Mouse (Mus musculus): Measurements from ENCODE around the gene Soat1. TPM values are rescaled to one million over a fixed set of nuclear protein-coding genes. Genes with fewer than 3 reads are reported as not detected.

Soat1 gene
- polyA plus RNA-seq, 2 experiments, result 8.1 to 11.7 TPM

- Histone ChIP-seq H3K4me3 (ENCODE audit: insufficient read depth in 1 of 2, low read depth in 2 of 2, low read length in 2 of 2) (no peak overlapping the region), H3K27ac (no peak overlapping the region), H3K27me3 (ENCODE audit: control insufficient read depth, insufficient read depth, low read length) (no peaks in the 10 kb centered on the region; the same call in 1 of the 2 replicates), H3K36me3 (replicated peaks; ENCODE audit: control insufficient read depth, insufficient read depth, low read depth) (no peaks in the 10 kb centered on the region; the same call in 1 of the 2 replicates), H3K9me3 (ENCODE audit: control insufficient read depth, low read length) (no peaks in the 10 kb centered on the region), H3K9ac (replicated peaks) (no peak overlapping the region), H3K4me2 (ENCODE audit: low read depth) (no peak overlapping the region), H3K4me1 (replicated peaks; ENCODE audit: control insufficient read depth in 2 of 2, insufficient read depth in 2 of 2, low read length in 1 of 2) (peaks cover 0 to 8% of the 10 kb centered on the region in 2 experiments; a peak in 2 of 4 replicates)
- ATAC-seq (ENCODE audit: insufficient read depth), result no peak
- TF ChIP-seq EP300 (IDR thresholded peaks at IDR 0.05; ENCODE audit: low read depth), result no peak
- TF ChIP-seq CTCF (IDR thresholded peaks at IDR 0.05; ENCODE audit: low read depth), result no peak
- WGBS (ENCODE audit: insufficient replicate concordance), result 44% methylated on average over 3 of the region's 3 CpGs
- DNase-seq (ENCODE audit: low read depth in 3 of 3, low spot score in 3 of 3), result no peak
These were observed 5.6 kb downstream of the Soat1 start for GRCm38 (mm10) chr1:156468576-156468975.

GRCm38 (mm10) chr1:156467655-156468255 lies 6.4 kb downstream of the Soat1 start:
- H3K27ac ChIP-seq, result no peak overlapping the region
- H3K9ac ChIP-seq (replicated peaks), result no peak overlapping the region
- WGBS (ENCODE audit: insufficient replicate concordance), result 53% methylated on average over 12 of the region's 12 CpGs
- TF ChIP-seq CTCF (IDR thresholded peaks at IDR 0.05; ENCODE audit: low read depth), result no peak
- TF ChIP-seq EP300 (IDR thresholded peaks at IDR 0.05; ENCODE audit: low read depth), result no peak
- H3K4me1 ChIP-seq (replicated peaks; ENCODE audit: control insufficient read depth in 2 of 2, insufficient read depth in 2 of 2, low read length in 1 of 2), result peaks cover 0 to 9% of the 10 kb centered on the region in 2 experiments; a peak in 2 of 4 replicates
- no peaks in the 10 kb centered on the region; the same call in 1 of the 2 replicates for H3K27me3 ChIP-seq (ENCODE audit: control insufficient read depth, insufficient read depth, low read length)
- H3K36me3 ChIP-seq (replicated peaks; ENCODE audit: control insufficient read depth, insufficient read depth, low read depth), result no peaks in the 10 kb centered on the region; the same call in 1 of the 2 replicates
- ATAC-seq (ENCODE audit: insufficient read depth) (no peak), DNase-seq (ENCODE audit: low read depth in 3 of 3, low spot score in 3 of 3) (no peak)
- no peak overlapping the region for H3K4me2 ChIP-seq (ENCODE audit: low read depth)
- H3K9me3 ChIP-seq (ENCODE audit: control insufficient read depth, low read length), result no peaks in the 10 kb centered on the region
- H3K4me3 ChIP-seq (ENCODE audit: insufficient read depth in 1 of 2, low read depth in 2 of 2, low read length in 2 of 2), result no peak overlapping the region

GRCm38 (mm10) chr1:156464963-156465362 lies 9.2 kb downstream of the Soat1 start:
- no peak for ATAC-seq (ENCODE audit: insufficient read depth)
- Histone ChIP-seq H3K36me3 (replicated peaks; ENCODE audit: control insufficient read depth, insufficient read depth, low read depth) (no peaks in the 10 kb centered on the region; the same call in 1 of the 2 replicates), H3K4me1 (replicated peaks; ENCODE audit: control insufficient read depth in 2 of 2, insufficient read depth in 2 of 2, low read length in 1 of 2) (peaks cover 0 to 19% of the 10 kb centered on the region in 2 experiments; a peak in 3 of 4 replicates), H3K4me3 (ENCODE audit: insufficient read depth in 1 of 2, low read depth in 2 of 2, low read length in 2 of 2) (no peak overlapping the region), H3K9me3 (ENCODE audit: control insufficient read depth, low read length) (no peaks in the 10 kb centered on the region), H3K27ac (no peak overlapping the region), H3K9ac (replicated peaks) (no peak overlapping the region), H3K27me3 (ENCODE audit: control insufficient read depth, insufficient read depth, low read length) (no peaks in the 10 kb centered on the region), H3K4me2 (ENCODE audit: low read depth) (no peak overlapping the region)
- WGBS (ENCODE audit: insufficient replicate concordance), result 72% methylated on average over 9 of the region's 9 CpGs
- no peak for TF ChIP-seq CTCF (IDR thresholded peaks at IDR 0.05; ENCODE audit: low read depth)
- TF ChIP-seq EP300 (IDR thresholded peaks at IDR 0.05; ENCODE audit: low read depth), result no peak
- DNase-seq (ENCODE audit: low read depth in 3 of 3, low spot score in 3 of 3), result no peak

GRCm38 (mm10) chr1:156463981-156464853 lies 9.9 kb downstream of the Soat1 start:
- Histone ChIP-seq H3K27ac (no peak overlapping the region), H3K4me3 (ENCODE audit: insufficient read depth in 1 of 2, low read depth in 2 of 2, low read length in 2 of 2) (no peak overlapping the region), H3K9me3 (ENCODE audit: control insufficient read depth, low read length) (no peaks in the 10 kb centered on the region), H3K4me1 (replicated peaks; ENCODE audit: control insufficient read depth in 2 of 2, insufficient read depth in 2 of 2, low read length in 1 of 2) (peaks cover 0 to 18% of the 10 kb centered on the region in 2 experiments; a peak in 3 of 4 replicates), H3K9ac (replicated peaks) (no peak overlapping the region), H3K36me3 (replicated peaks; ENCODE audit: control insufficient read depth, insufficient read depth, low read depth) (no peaks in the 10 kb centered on the region; the same call in 1 of the 2 replicates), H3K27me3 (ENCODE audit: control insufficient read depth, insufficient read depth, low read length) (no peaks in the 10 kb centered on the region), H3K4me2 (ENCODE audit: low read depth) (no peak overlapping the region)
- TF ChIP-seq CTCF (IDR thresholded peaks at IDR 0.05; ENCODE audit: low read depth), result no peak
- no peak for TF ChIP-seq EP300 (IDR thresholded peaks at IDR 0.05; ENCODE audit: low read depth)
- ATAC-seq (ENCODE audit: insufficient read depth) (no peak), DNase-seq (ENCODE audit: low read depth in 3 of 3, low spot score in 3 of 3) (no peak)
- WGBS (ENCODE audit: insufficient replicate concordance), result 66% methylated on average over 8 of the region's 8 CpGs

All from liver, embryonic 14.5 days (tissue).